Mouse (Mus musculus) granulocyte monocyte progenitor cell, adult 5-6 weeks (primary cell): ENCODE measurements around the gene Midn. TPM values are rescaled to one million over a fixed set of nuclear protein-coding genes. Genes with fewer than 3 reads are reported as not detected.

Source experiments
- ATAC-seq: replicated peaks from 2 replicates; pipeline ENCODE4 v1.8.0; 2016; ENCODE audit warnings: mild to moderate bottlenecking, moderate TSS enrichment, inconsistent platforms; ENCODE audit not compliant: poor library complexity, severe bottlenecking
- total RNA-seq, 2 experiments: library from RNA; stranded (forward) in 1 of 2; stranded (reverse) in 1 of 2; fragments of 200-712, 200-1000 nt in 1 of 2; fragments of >200 nt in 1 of 2; fragmentation: Nextera tagmentation in 1 of 2; gene quantifications; 2 replicates each; pipeline ENCODE4 v1.2.3; 2014 to 2017

The Midn gene
- total RNA-seq, 2 experiments from 2014 or later = 17.4 to 26.7 TPM

GRCm38 (mm10) chr10:80127920-80128319 is 20.2 kb upstream of the Midn start:
- ATAC-seq = no peak

- no peak for ATAC-seq
Observed at GRCm38 (mm10) chr10:80129846-80130245, 18.2 kb upstream of the Midn start.

- no peak for ATAC-seq
Observed at GRCm38 (mm10) chr10:80130403-80131031, 17.6 kb upstream of the Midn start.

GRCm38 (mm10) chr10:80131316-80131951 is 16.6 kb upstream of the Midn start:
- ATAC-seq = peak; percentile 45

- ATAC-seq = no peak
Observed at GRCm38 (mm10) chr10:80131952-80132350, 16.1 kb upstream of the Midn start.

GRCm38 (mm10) chr10:80133226-80133849 is 14.7 kb upstream of the Midn start:
- ATAC-seq = peak; percentile 20; the same call in 1 of the 2 replicates

- no peak for ATAC-seq
Observed at GRCm38 (mm10) chr10:80134421-80134820, 13.7 kb upstream of the Midn start.

GRCm38 (mm10) chr10:80135161-80135560 is 12.9 kb upstream of the Midn start:
- ATAC-seq = no peak

GRCm38 (mm10) chr10:80135641-80136040 is 12.4 kb upstream of the Midn start:
- ATAC-seq = no peak

GRCm38 (mm10) chr10:80136179-80136951 is 11.7 kb upstream of the Midn start:
- ATAC-seq = no peak

- no peak for ATAC-seq
Observed at GRCm38 (mm10) chr10:80136952-80137625, 11.0 kb upstream of the Midn start.

- no peak for ATAC-seq
Observed at GRCm38 (mm10) chr10:80137626-80138552, 10.2 kb upstream of the Midn start.

GRCm38 (mm10) chr10:80138553-80139438 is 9.3 kb upstream of the Midn start, which contains the start of gene Atp5d:
Gene Atp5d, plus strand, starts transcription at chr10:80138632.
- ATAC-seq = 0 out of 2 replicates have a peak, but pooled peaks have one; percentile 3

GRCm38 (mm10) chr10:80139439-80139775 is 8.7 kb upstream of the Midn start:
- ATAC-seq = no peak; the same call in 1 of the 2 replicates

- no peak for ATAC-seq
Observed at GRCm38 (mm10) chr10:80139975-80140665, 8.0 kb upstream of the Midn start.

GRCm38 (mm10) chr10:80140666-80141035 is 7.4 kb upstream of the Midn start, which contains the start of gene Cbarp:
Gene Cbarp, minus strand, starts transcription at chr10:80140835.
- ATAC-seq = no peak

GRCm38 (mm10) chr10:80141243-80141642 is 6.8 kb upstream of the Midn start:
- ATAC-seq = peak; percentile 76
